Mouse (Mus musculus): ENCODE measurements at regions not wholly inside any gene's neighbourhood (a gene's known extent, or its start where the extent isn't known, plus 50 kb on each side); places are given as distances from the start of the nearest gene placed in this dataset.

DNA sequence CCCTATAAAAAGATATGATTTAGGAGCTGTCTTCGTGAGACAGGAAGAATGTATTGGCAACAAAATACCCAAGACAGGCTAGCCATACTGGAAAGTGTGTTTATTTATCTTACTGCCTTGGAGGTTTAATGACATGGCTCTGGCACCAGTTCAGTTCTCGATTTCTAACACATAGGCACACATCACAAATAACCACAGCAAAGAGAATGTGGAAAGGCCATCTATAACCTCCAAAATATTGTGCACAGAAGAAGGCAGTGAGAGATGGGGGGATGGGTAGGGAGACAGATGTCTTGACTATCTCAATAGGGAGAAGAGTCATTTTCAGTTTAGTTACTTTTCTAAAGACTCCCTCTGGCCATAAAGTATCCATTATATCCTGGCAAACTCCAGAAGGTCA lies 90.5 kb downstream of the Minar1 start:
- Histone ChIP-seq H3K27ac (no peak overlapping the region), H3K36me3 (replicated peaks) (no peaks in the 10 kb centered on the region), H3K4me2 (no peak overlapping the region), H3K9ac (no peak overlapping the region), H3K4me3 (replicated peaks) (no peak overlapping the region), H3K9me3 (no peaks in the 10 kb centered on the region), H3K4me1 (no peaks in the 10 kb centered on the region), H3K27me3 (no peaks in the 10 kb centered on the region)
- 90% methylated on average over 2 of the region's 2 CpGs for WGBS
- ATAC-seq (ENCODE audit: low FRiP score) = no peak

- Histone ChIP-seq H3K27ac (no peak overlapping the region), H3K4me1 (no peaks in the 10 kb centered on the region), H3K9me3 (no peaks in the 10 kb centered on the region), H3K4me2 (no peak overlapping the region), H3K4me3 (replicated peaks) (no peak overlapping the region), H3K36me3 (replicated peaks) (no peaks in the 10 kb centered on the region), H3K27me3 (no peaks in the 10 kb centered on the region), H3K9ac (no peak overlapping the region)
- 79% methylated on average over 1 of the region's 1 CpGs for WGBS
- no peak for ATAC-seq (ENCODE audit: low FRiP score)
Observed at GRCm38 (mm10) chr9:89524137-89524536, 98.8 kb downstream of the Minar1 start.

- H3K4me1 ChIP-seq = no peaks in the 10 kb centered on the region
- H3K9ac ChIP-seq = no peak overlapping the region
- H3K36me3 ChIP-seq (replicated peaks) = no peaks in the 10 kb centered on the region
- H3K27ac ChIP-seq = no peak overlapping the region
- ATAC-seq (ENCODE audit: low FRiP score) = no peak
- WGBS = 77% methylated on average over 3 of the region's 3 CpGs
- no peak overlapping the region for H3K4me2 ChIP-seq
- H3K9me3 ChIP-seq = no peaks in the 10 kb centered on the region
- no peak overlapping the region for H3K4me3 ChIP-seq (replicated peaks)
- no peaks in the 10 kb centered on the region for H3K27me3 ChIP-seq
Observed at GRCm38 (mm10) chr9:89523705-89524104, 99.2 kb downstream of the Minar1 start.

- ATAC-seq (ENCODE audit: low FRiP score) = no peak
- no peak overlapping the region for H3K4me3 ChIP-seq (replicated peaks)
- H3K9me3 ChIP-seq = no peaks in the 10 kb centered on the region
- WGBS = 88% methylated on average over 6 of the region's 6 CpGs
- no peaks in the 10 kb centered on the region for H3K4me1 ChIP-seq
- H3K27me3 ChIP-seq = no peaks in the 10 kb centered on the region
- no peak overlapping the region for H3K4me2 ChIP-seq
- no peak overlapping the region for H3K9ac ChIP-seq
- H3K36me3 ChIP-seq (replicated peaks) = no peaks in the 10 kb centered on the region
- no peak overlapping the region for H3K27ac ChIP-seq
Observed at GRCm38 (mm10) chr9:89508407-89509101, 114.4 kb downstream of the Minar1 start.

- Histone ChIP-seq H3K4me1 (peaks cover 4% of the 10 kb centered on the region; the same call in 1 of the 2 replicates), H3K9me3 (no peaks in the 10 kb centered on the region), H3K9ac (no peak overlapping the region), H3K36me3 (replicated peaks) (no peaks in the 10 kb centered on the region), H3K27ac (no peak overlapping the region), H3K27me3 (no peaks in the 10 kb centered on the region), H3K4me2 (no peak overlapping the region), H3K4me3 (replicated peaks) (no peak overlapping the region)
- 96% methylated on average over 2 of the region's 2 CpGs for WGBS
- no peak for ATAC-seq (ENCODE audit: low FRiP score)
Observed at GRCm38 (mm10) chr9:89502083-89502482, 120.8 kb downstream of the Minar1 start.

- H3K9ac ChIP-seq = no peak overlapping the region
- WGBS = 22% methylated on average over 5 of the region's 7 CpGs
- H3K36me3 ChIP-seq (replicated peaks) = no peaks in the 10 kb centered on the region
Observed at GRCm38 (mm10) chr9:89497399-89497749, 125.6 kb downstream of the Minar1 start.

GRCm38 (mm10) chr9:89496729-89497398 lies 126.1 kb downstream of the Minar1 start:
- Histone ChIP-seq H3K9me3 (no peaks in the 10 kb centered on the region), H3K36me3 (replicated peaks) (no peaks in the 10 kb centered on the region), H3K27me3 (no peaks in the 10 kb centered on the region), H3K4me1 (peaks cover 7% of the 10 kb centered on the region; the same call in 1 of the 2 replicates), H3K4me3 (replicated peaks) (no peak overlapping the region), H3K4me2 (peak overlapping the region; percentile 19; the same call in 1 of the 2 replicates), H3K27ac (peak overlapping the region; percentile 56), H3K9ac (no peak overlapping the region)
- 57% methylated on average over 14 of the region's 14 CpGs for WGBS
- peak; percentile 74 for ATAC-seq (ENCODE audit: low FRiP score)

More at GRCm38 (mm10) chr9:89497399-89497749, 125.6 kb downstream of the Minar1 start:
- Histone ChIP-seq H3K27me3 (no peaks in the 10 kb centered on the region), H3K4me3 (replicated peaks) (no peak overlapping the region), H3K9me3 (no peaks in the 10 kb centered on the region), H3K4me1 (peaks cover 7% of the 10 kb centered on the region; the same call in 1 of the 2 replicates), H3K4me2 (peak overlapping the region; percentile 19; the same call in 1 of the 2 replicates), H3K27ac (peak overlapping the region; percentile 56; the same call in 1 of the 2 replicates)
- ATAC-seq (ENCODE audit: low FRiP score) = peak; percentile 79

GRCm38 (mm10) chr9:89487601-89488000 lies 135.3 kb downstream of the Minar1 start:
- ATAC-seq (ENCODE audit: low FRiP score) = no peak
- no peak overlapping the region for H3K27ac ChIP-seq
- H3K4me3 ChIP-seq (replicated peaks) = no peak overlapping the region
- WGBS = 85% methylated on average over 4 of the region's 4 CpGs
- H3K4me1 ChIP-seq = no peaks in the 10 kb centered on the region
- H3K9me3 ChIP-seq = no peaks in the 10 kb centered on the region
- no peaks in the 10 kb centered on the region for H3K36me3 ChIP-seq (replicated peaks)
- no peak overlapping the region for H3K9ac ChIP-seq
- no peak overlapping the region for H3K4me2 ChIP-seq
- H3K27me3 ChIP-seq = no peaks in the 10 kb centered on the region

DNA sequence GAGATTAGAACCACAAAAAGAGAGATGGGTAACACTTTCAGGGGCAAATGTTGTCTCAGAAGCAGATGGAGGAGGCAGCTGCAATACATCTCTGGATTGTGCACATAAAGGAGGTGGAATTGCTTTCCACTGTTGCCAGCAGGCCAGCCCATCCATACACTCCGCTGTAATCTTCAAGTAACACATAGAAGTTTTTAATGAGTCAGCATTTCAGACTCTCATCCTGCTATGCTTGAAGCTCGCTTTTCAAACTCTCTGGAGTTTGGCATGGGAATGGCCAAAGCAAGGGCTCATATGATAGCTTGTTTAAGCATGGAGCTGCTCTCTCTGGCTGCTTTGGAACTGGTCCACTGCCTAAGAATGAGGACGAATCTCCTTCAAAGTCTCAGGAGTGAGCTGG lies 143.5 kb downstream of the Minar1 start:
- Histone ChIP-seq H3K4me3 (replicated peaks) (no peak overlapping the region), H3K4me1 (no peaks in the 10 kb centered on the region), H3K4me2 (no peak overlapping the region), H3K27me3 (no peaks in the 10 kb centered on the region), H3K9ac (no peak overlapping the region), H3K27ac (no peak overlapping the region), H3K36me3 (replicated peaks) (no peaks in the 10 kb centered on the region), H3K9me3 (no peaks in the 10 kb centered on the region)
- WGBS = 82% methylated on average over 3 of the region's 3 CpGs
- no peak for ATAC-seq (ENCODE audit: low FRiP score)

DNA sequence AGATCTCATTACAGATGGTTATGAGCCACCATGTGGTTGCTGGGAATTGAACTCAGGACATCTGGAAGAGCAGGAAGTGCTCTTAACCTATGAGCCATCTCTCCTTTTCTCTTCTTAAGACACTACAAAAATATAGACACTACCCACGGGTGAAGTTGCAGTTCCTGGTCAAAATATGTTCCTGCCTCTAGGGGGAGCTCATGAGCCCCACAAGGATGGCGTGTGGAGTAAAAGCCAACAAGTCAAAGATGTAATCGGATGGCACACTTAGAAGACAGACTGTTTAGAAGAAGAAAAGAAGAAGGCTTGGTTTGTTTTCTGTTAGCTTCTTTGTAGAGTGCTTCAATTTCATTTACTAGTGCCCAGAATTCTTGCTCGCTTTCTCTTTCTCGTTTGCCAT lies 161.7 kb downstream of the Minar1 start:
- WGBS = 39% methylated on average over 5 of the region's 5 CpGs
- Histone ChIP-seq H3K36me3 (replicated peaks) (no peaks in the 10 kb centered on the region), H3K27ac (no peak overlapping the region), H3K9ac (no peak overlapping the region), H3K4me1 (no peaks in the 10 kb centered on the region), H3K4me2 (no peak overlapping the region), H3K27me3 (no peaks in the 10 kb centered on the region), H3K9me3 (no peaks in the 10 kb centered on the region), H3K4me3 (replicated peaks) (no peak overlapping the region)
- no peak for ATAC-seq (ENCODE audit: low FRiP score)

- WGBS = 87% methylated on average over 3 of the region's 3 CpGs
- Histone ChIP-seq H3K27ac (no peak overlapping the region), H3K9ac (no peak overlapping the region), H3K9me3 (no peaks in the 10 kb centered on the region), H3K27me3 (no peaks in the 10 kb centered on the region), H3K4me2 (no peak overlapping the region), H3K36me3 (replicated peaks) (no peaks in the 10 kb centered on the region), H3K4me3 (replicated peaks) (no peak overlapping the region), H3K4me1 (no peaks in the 10 kb centered on the region; the same call in 1 of the 2 replicates)
- no peak for ATAC-seq (ENCODE audit: low FRiP score)
Observed at GRCm38 (mm10) chr9:89456666-89457065, 166.3 kb downstream of the Minar1 start.

GRCm38 (mm10) chr9:89449656-89450055 lies 173.3 kb downstream of the Minar1 start:
- Histone ChIP-seq H3K4me3 (replicated peaks) (no peak overlapping the region), H3K27ac (no peak overlapping the region), H3K4me1 (no peaks in the 10 kb centered on the region; the same call in 1 of the 2 replicates), H3K27me3 (no peaks in the 10 kb centered on the region), H3K9me3 (no peaks in the 10 kb centered on the region), H3K9ac (no peak overlapping the region), H3K4me2 (no peak overlapping the region), H3K36me3 (replicated peaks) (no peaks in the 10 kb centered on the region)
- ATAC-seq (ENCODE audit: low FRiP score) = no peak
- 84% methylated on average over 6 of the region's 6 CpGs for WGBS

Measured in forebrain, embryonic 12.5 days (tissue).